Mouse (Mus musculus) 416B (cell line): ENCODE results near the gene Znrd1.
A peak's percentile ranks its signal among the peaks of the same experiment; 100 is the strongest.

ENCODE experiments used
- DNase-seq: peaks from one replicate; pipeline ENCODE4 v3.0.0; 2011; ENCODE audit warnings: low read depth

The Znrd1 gene

GRCm38 (mm10) chr17:36970316-36970890 is 12.0 kb upstream of the Znrd1 start:
- DNase-seq: no peak

DNA sequence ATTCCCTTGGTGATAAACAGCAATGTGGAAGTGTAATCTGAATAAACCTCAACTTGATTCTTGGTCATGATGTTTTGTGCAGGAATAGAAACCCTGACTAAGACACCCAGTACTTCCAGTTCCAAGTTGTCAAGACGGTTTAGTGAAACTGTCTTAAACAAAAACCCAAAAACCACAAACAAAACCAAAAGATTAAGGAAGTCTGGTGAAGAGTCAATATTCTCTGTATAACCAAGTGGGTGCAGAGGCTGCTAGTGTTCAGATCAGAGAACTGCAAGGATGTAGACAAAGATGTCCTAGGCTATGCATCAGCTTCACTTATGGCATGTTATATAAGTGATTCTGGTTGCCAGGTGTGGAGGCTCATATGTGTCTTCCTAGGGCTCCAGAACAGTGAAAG is 8.5 kb upstream of the Znrd1 start:
- DNase-seq: peak; percentile 51

DNA sequence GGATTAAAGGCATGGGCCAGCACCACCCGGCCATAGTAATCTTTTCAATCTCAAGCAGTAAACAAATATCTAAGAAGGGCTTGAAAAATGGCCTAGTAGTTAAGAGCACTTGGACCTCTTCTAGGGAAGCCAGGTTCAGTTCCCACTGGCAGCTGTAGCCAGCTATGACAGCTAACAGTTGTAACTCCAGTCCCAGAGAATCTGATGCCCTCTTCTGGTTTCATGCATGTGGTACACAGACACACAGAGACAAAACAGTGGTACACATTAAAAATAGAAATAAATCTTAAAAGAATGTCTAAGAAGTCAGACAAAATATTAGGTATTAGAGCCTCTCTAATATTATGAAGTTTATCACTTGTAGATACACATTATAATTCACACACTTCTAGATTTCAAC is 2.8 kb upstream of the Znrd1 start:
- peak; percentile 52 for DNase-seq

- DNase-seq: no peak
These were observed 525 bp upstream of the Znrd1 start for GRCm38 (mm10) chr17:36958884-36959283.

DNA sequence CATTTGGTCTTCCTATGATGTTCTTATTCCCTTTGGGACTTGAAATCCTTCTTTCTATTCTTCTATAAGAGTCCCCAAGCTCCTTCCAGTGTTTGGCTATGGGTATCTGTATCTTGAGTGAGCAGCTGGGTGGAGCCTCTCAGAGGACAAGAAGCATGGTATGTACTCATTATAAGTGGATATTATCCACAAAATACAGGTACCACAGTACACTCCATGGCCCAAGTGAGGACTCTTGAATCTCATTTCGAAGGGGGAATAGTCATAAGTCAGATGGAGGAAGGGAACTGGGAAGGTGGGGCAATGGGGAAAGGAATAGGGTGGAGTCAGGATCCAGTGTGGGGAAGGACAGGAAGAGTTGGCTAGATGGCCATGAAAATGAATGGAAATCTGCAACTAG is 5.3 kb downstream of the Znrd1 start:
- no peak for DNase-seq

DNA sequence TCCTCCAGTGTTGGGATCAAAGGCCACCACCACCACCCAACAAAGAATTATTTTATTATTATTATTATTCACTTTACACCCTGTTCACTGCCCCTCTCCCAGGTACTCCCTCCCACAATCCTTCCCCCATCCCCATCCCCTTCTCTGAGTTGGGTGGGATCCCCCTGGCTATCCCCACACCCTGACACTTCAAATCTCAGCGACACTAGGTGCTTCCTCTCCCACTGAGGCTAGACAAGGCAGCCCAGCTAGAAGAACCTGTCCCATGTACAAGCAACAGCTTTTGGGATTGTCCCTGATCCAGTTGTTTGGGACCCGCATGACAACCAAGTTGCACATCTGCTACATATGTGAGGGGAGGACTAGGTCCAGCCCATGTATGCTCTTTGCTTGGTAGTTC is 5.7 kb downstream of the Znrd1 start:
- DNase-seq: no peak

DNA sequence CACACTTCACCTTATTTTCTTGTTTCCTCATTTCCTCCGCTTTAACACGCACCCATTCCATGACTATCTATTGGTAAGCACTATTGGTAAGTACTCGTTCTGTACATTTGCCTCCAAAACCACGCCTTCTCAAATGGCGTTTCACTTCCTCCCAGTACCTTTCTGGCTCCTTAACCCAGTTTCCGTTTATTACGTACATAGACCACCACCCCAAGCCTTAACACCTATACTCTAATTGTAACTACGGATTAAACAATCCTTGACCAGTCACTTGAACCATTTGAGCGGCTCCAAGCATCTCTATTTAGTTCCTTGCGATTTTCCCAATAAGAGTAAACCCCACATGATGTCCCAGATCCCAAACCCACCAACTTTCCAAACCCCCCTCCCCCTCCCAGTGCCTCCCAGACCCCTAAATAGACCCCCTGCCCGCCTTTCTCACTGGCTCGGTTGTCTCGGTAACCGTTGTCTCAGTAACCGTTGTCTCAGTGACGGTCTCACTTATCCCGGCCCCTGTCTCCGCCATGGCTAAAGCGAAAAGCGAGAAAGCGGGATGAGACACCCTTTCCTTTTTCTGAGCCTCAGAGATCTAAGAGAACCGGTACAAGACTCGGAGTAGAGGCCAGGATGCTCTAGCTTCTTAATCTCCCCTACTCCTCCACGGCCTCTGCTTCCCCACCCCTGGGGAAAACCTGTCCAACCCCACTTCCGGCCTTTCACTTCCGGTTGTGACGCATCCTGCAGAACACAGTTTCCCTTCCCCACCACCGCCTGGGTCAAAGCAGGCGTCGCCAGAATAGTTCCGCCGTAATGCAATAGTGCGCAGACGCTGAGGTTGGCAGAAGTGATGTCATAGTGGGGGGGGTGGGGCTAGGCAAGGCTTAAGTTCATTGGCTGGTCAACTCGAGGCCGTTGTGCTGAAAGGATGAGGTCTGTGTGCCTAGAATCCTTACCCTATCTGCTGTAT is 7.1 kb downstream of the Znrd1 start, which contains the start of gene Ppp1r11:
Gene Ppp1r11, minus strand, starts transcription at position 761 of the 967 bp plus-strand sequence.
- peak; percentile 99 for DNase-seq

DNA sequence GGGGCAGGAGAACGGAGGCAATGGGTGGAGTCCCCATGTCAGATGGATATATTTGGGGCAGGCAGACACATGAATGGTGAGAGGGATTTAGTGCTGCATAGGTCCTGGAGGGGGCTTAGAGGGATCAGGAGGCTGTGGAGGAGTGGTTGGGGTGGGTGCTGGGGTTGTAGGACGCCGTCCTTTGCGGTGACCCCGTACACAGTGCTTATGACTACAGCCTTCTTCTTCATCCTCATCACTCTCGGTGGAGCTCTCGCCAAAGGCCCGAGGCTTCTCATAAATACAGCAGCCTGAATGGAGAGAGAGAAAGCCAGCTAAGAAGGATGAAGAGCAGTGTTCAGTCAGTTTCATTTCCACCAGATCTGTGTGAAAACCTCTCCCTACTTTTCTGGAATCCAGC is 9.1 kb downstream of the Znrd1 start:
- no peak for DNase-seq

DNA sequence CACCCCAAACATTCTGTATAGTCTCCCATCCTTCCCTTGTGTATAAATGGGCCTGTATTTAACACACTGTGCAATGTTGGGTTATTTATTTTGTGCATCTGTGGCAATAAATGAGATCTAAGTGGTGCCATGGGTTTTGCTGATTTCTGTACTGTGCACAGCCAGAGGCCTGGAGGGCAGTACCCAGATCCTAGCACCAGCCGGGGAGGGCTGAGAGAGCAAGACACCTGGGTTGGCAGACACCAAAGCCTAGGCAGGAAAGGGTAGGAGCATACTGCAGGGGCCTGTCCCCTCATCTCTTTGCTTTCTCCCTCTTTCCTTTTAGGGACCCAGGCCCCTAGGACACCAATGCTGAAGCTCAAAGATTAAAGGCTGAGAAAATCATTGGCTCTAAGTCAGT is 10.1 kb downstream of the Znrd1 start:
- no peak for DNase-seq

GRCm38 (mm10) chr17:36947051-36947819 is 11.1 kb downstream of the Znrd1 start:
- DNase-seq: no peak

GRCm38 (mm10) chr17:36944121-36944775 is 14.1 kb downstream of the Znrd1 start:
- DNase-seq: no peak

DNA sequence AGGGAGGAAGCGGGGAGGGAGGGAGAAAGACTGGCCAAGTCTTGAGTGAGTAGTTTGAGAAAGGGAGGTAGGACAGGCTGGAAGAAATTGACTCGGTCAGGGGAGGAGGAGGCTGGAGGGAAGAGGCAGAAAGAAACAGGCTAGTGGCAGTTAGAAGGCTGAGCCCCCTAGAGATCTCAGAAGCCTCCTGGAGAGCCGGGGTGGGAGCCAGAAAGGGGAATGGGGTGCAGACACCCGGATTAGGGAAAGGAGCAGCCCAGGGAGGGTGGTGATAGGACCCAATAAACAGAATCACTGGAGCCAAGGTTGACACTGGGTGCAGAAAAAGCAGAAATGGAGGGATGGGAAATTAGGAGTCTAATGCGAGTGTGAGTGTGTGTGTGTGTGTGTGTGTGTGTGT is 14.7 kb downstream of the Znrd1 start:
- DNase-seq: no peak

- DNase-seq: no peak
These were observed 15.4 kb downstream of the Znrd1 start, which contains the start of gene Rnf39 for GRCm38 (mm10) chr17:36942791-36943471. TSS of gene Rnf39 (plus strand) at chr17:36942918.

DNA sequence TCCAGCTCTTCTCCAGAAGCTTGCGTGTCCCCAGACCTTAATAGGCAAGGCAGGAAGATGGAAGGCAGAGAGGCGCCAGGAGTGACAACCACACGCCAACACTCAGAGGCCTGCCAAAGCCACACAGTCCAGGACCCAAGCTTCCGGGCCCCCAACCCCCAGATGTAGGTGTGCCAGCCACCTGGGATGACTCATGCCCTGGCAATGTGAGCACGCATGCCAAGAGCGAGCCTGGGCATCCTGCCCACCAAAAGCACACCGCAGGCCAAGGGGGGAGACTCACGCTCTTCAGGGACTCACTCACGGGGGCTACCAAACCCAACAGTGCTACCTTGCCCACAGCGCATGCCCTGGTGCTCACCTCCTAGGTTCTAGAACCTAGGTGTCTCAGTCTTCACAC is 16.0 kb downstream of the Znrd1 start:
- no peak for DNase-seq

DNA sequence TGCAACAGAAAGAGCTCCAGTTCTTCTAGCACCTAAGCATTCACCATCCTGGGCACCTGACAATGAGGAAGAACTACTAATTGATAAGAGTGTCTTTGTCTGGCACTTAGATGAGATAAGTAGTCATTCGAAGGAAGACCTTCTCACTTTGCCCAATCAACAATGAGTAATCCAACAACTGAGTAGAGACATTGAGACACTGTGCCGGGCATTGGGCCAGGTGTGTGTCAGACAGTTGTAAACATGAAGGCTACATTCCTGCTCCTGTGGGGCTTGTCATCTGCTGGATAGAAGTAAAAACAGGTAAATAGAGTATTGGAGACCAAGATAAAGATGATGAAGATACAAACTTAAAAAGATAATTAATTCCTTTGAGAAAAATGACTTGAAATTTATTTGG is 20.3 kb downstream of the Znrd1 start:
- DNase-seq: no peak

- no peak for DNase-seq
These were observed 26.6 kb downstream of the Znrd1 start for GRCm38 (mm10) chr17:36931806-36932205.

- DNase-seq: no peak
These were observed 27.2 kb downstream of the Znrd1 start for GRCm38 (mm10) chr17:36931130-36931529.

DNA sequence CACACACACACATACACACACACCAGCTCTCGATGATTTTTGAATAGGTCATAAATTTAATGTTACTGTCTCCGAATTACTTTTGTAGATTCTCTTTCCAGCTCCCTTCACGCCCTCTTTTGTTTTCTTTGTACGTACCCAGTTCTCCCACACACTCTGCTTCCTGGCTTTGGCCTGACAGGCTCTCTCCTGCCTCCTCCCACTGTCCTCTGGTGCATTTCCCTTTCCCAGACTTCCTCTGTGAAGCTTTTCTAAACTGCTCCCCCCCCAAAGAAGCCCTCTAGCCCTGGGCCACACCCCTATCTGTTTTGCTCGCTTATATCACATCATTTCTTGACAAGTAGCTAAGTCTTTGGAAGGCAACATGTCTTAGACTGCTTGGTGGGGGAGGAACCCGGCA is 28.1 kb downstream of the Znrd1 start:
- no peak for DNase-seq

- no peak for DNase-seq
These were observed 29.0 kb downstream of the Znrd1 start for GRCm38 (mm10) chr17:36929236-36929932.

DNA sequence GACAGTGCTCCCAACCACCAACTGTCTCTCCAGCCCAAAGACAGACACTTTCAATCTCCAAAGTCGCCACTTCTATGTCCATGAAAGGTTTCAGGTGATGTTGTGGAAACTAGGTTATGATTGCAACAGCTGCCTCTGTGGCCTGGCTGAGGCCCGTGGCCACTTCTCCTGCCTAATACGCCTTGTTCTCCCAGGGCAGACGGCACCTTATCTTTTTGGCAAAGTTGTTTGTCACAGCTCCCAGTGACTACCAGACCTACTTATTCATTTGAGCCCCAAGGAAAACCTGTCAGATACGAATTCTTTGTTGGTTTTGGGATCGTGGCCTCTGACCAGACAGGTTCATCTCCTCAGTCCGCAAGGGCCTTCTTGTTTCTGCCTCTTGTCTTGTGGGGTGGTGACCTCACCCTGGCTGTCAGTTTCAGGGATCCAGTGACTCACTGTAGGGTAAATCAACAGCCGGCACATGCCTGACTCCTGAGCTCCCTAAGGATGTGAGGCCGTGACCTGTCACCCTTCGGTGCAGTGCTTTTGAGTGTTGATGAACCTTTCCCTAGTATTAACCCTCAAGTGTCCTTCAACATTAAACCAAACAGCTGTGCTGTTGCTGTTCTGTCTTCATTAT is 30.8 kb downstream of the Znrd1 start:
- DNase-seq: no peak
